Mouse (Mus musculus) ES-CJ7 (cell line): ENCODE data around the gene Slc8b1.

Experiments used
- DNase-seq: peaks from one replicate; pipeline ENCODE4 v3.0.0; 2011; ENCODE audit warnings: low read depth, low spot score

The Slc8b1 gene

GRCm38 (mm10) chr5:120526311-120526710, 15.3 kb downstream of the Slc8b1 start:
- no peak for DNase-seq

- DNase-seq: no peak
Measured at GRCm38 (mm10) chr5:120527296-120527964, 16.5 kb downstream of the Slc8b1 start.

GRCm38 (mm10) chr5:120531631-120532030, 20.7 kb downstream of the Slc8b1 start:
- no peak for DNase-seq

GRCm38 (mm10) chr5:120534071-120534685, 23.2 kb downstream of the Slc8b1 start:
- no peak for DNase-seq

GRCm38 (mm10) chr5:120534686-120535075, 23.7 kb downstream of the Slc8b1 start:
- DNase-seq: no peak

- no peak for DNase-seq
Measured at GRCm38 (mm10) chr5:120536046-120536445, 25.1 kb downstream of the Slc8b1 start.

- DNase-seq: no peak
Measured at GRCm38 (mm10) chr5:120536632-120537031, 25.7 kb downstream of the Slc8b1 start.

GRCm38 (mm10) chr5:120548236-120548850, 37.4 kb downstream of the Slc8b1 start:
- no peak for DNase-seq

- no peak for DNase-seq
Measured at GRCm38 (mm10) chr5:120550137-120550536, 39.2 kb downstream of the Slc8b1 start.

GRCm38 (mm10) chr5:120550673-120551072, 39.7 kb downstream of the Slc8b1 start:
- DNase-seq: no peak

GRCm38 (mm10) chr5:120555871-120556270, 44.9 kb downstream of the Slc8b1 start:
- DNase-seq: no peak

GRCm38 (mm10) chr5:120558041-120558440, 47.1 kb downstream of the Slc8b1 start:
- DNase-seq: no peak

GRCm38 (mm10) chr5:120558762-120559161, 47.8 kb downstream of the Slc8b1 start:
- no peak for DNase-seq

- DNase-seq: no peak
Measured at GRCm38 (mm10) chr5:120560129-120560615, 49.2 kb downstream of the Slc8b1 start.

GRCm38 (mm10) chr5:120560616-120561311, 49.8 kb downstream of the Slc8b1 start:
- DNase-seq: no peak

GRCm38 (mm10) chr5:120562956-120563913, 52.3 kb downstream of the Slc8b1 start:
- DNase-seq: peak; percentile 70

- DNase-seq: peak; percentile 58
Measured at GRCm38 (mm10) chr5:120563914-120564311, 52.9 kb downstream of the Slc8b1 start.

- DNase-seq: no peak
Measured at GRCm38 (mm10) chr5:120565171-120565905, 54.4 kb downstream of the Slc8b1 start.

GRCm38 (mm10) chr5:120566101-120566500, 55.1 kb downstream of the Slc8b1 start:
- DNase-seq: no peak

GRCm38 (mm10) chr5:120566681-120567252, 55.8 kb downstream of the Slc8b1 start:
- no peak for DNase-seq
